Mouse (Mus musculus) limb, embryonic 10.5 days (tissue): ENCODE data around the gene Tmem38a. TPM values are rescaled to one million over a fixed set of nuclear protein-coding genes. Genes with fewer than 3 reads are reported as not detected.

Experiments used
- DNase-seq: peaks from one replicate; pipeline ENCODE4 v3.0.0-alpha.2; 2017; ENCODE audit warnings: low spot score
- H3K27ac ChIP-seq: fragments of 300-500 bp; sonication (generic); 2 replicates; pipeline ENCODE4 v1.5.1; 2016; ENCODE audit warnings: mild to moderate bottlenecking
- H3K27me3 ChIP-seq: fragments of 300-500 bp; sonication (generic); 2 replicates; pipeline ENCODE4 v1.6.1; 2016; ENCODE audit warnings: low read depth, mild to moderate bottlenecking; ENCODE audit not compliant: poor library complexity, severe bottlenecking
- H3K36me3 ChIP-seq: fragments of 300-500 bp; sonication (generic); 2 replicates; pipeline ENCODE4 v1.6.1; 2016; ENCODE audit warnings: mild to moderate bottlenecking, moderate library complexity
- H3K4me1 ChIP-seq: fragments of 300-500 bp; sonication (generic); 2 replicates; pipeline ENCODE4 v1.6.1; 2016
- H3K4me3 ChIP-seq: fragments of 300-500 bp; sonication (generic); 2 replicates; pipeline ENCODE4 v1.5.1; 2016; ENCODE audit warnings: mild to moderate bottlenecking, moderate library complexity
- H3K9me3 ChIP-seq: fragments of 300-500 bp; sonication (generic); replicated peaks from 2 replicates; pipeline ENCODE4 v1.6.1; 2016; ENCODE audit warnings: mild to moderate bottlenecking
- WGBS: fragments of 180-500 bp; shearing (Covaris S2); methylation state at CpG from one replicate; pipeline ENCODE4 v1.1.7; 2016; 5-methylcytosine and 5-hydroxymethylcytosine counted together
- polyA plus RNA-seq: library from polyadenylated mRNA; unstranded; fragments of >200 nt; fragmentation: Nextera tagmentation; extraction: Ambion mirVana; gene quantifications from 2 replicates; pipeline ENCODE4 v1.2.1, GENCODE M21; 2016

Tmem38a gene
- 7.3 and 9.6 TPM in 2 replicates for polyA plus RNA-seq

DNA sequence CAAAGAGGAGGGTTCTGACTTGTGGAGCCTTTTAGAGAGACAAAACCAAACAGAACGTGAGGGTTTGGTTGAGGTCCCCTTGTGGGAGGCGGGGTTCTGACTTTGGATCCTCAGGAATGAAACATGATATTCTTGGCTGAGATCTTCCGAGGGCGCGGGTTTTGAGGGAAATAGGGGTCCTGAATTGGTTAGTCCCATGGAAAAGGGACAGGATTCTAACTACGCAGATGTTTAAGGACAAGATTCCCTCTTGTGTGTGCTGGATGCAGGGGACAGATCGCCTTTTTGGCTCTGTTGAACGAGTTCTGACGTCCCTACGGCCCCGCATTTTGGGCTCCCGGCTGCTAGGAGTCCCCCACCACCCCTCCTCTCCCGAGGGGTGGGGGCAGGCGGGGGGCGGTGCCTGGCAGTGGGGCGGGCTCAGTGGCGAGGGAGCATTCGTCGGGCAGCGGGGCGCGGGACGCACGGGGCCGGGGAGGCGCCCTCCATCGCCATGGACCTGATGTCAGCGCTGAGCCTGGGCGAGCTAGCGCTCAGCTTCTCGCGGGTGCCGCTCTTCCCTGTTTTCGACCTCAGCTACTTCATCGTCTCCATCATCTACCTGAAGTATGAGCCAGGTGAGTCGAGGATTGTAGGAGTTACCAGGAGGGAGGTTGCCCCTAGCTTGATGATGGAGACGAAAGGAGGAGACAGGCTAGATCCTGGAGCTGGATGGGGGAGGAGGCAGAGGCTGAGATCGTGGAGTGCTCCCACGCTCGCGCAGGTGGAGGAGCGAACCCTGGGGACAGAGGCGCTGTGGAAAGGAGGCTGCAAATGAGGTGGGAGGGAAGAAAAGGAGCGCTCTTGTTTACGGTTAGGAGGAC, at the start of gene Tmem38a:
Tmem38a (plus strand) TSS at position 445 of the 863 bp plus-strand sequence.
- Histone ChIP-seq H3K9me3 (no peaks in the 10 kb centered on the region), H3K27ac (peak within 1 kb of the TSS; percentile 87), H3K4me3 (peak within 1 kb of the TSS; percentile 65), H3K36me3 (peaks cover 30% of the 10 kb centered on the region), H3K4me1 (peaks cover 26% of the 10 kb centered on the region), H3K27me3 (no peaks in the 10 kb centered on the region)
- WGBS, result under 1% methylated on average over 45 of the region's 45 CpGs
- DNase-seq, result peak; percentile 82

- H3K36me3 ChIP-seq, result peaks cover 31% of the 10 kb centered on the region
- 100% methylated on average over 1 of the region's 1 CpGs for WGBS
- no peaks in the 10 kb centered on the region for H3K4me1 ChIP-seq
- no peak overlapping the region for H3K4me3 ChIP-seq
- no peak overlapping the region for H3K27ac ChIP-seq
- H3K27me3 ChIP-seq, result no peaks in the 10 kb centered on the region
- no peaks in the 10 kb centered on the region for H3K9me3 ChIP-seq
- DNase-seq, result no peak
Observed at GRCm38 (mm10) chr8:72532103-72532502, 39.8 kb upstream of the Tmem38a start.

- Histone ChIP-seq H3K27ac (no peak overlapping the region), H3K9me3 (no peaks in the 10 kb centered on the region), H3K4me3 (no peak overlapping the region), H3K4me1 (no peaks in the 10 kb centered on the region), H3K36me3 (peaks cover 15% of the 10 kb centered on the region), H3K27me3 (no peaks in the 10 kb centered on the region)
- 95% methylated on average over 3 of the region's 3 CpGs for WGBS
- DNase-seq, result no peak
Observed at GRCm38 (mm10) chr8:72534888-72535287, 37.0 kb upstream of the Tmem38a start.

GRCm38 (mm10) chr8:72539234-72539633, 32.6 kb upstream of the Tmem38a start:
- no peak for DNase-seq
- Histone ChIP-seq H3K4me1 (no peaks in the 10 kb centered on the region), H3K9me3 (no peaks in the 10 kb centered on the region), H3K27me3 (no peaks in the 10 kb centered on the region), H3K27ac (no peak overlapping the region), H3K36me3 (peaks cover 28% of the 10 kb centered on the region), H3K4me3 (no peak overlapping the region)

GRCm38 (mm10) chr8:72547122-72547801, 24.6 kb upstream of the Tmem38a start:
- WGBS, result 3% methylated on average over 27 of the region's 27 CpGs
- H3K9me3 ChIP-seq, result no peaks in the 10 kb centered on the region
- DNase-seq, result peak; percentile 60

GRCm38 (mm10) chr8:72547802-72548643, 23.8 kb upstream of the Tmem38a start, which contains the start of gene Med26:
Gene Med26, minus strand, starts transcription at chr8:72548270.
- no peaks in the 10 kb centered on the region for H3K9me3 ChIP-seq
- H3K4me1 ChIP-seq, result peaks cover 20% of the 10 kb centered on the region
- peaks cover 39% of the 10 kb centered on the region for H3K36me3 ChIP-seq
- H3K27me3 ChIP-seq, result no peaks in the 10 kb centered on the region
- peak; percentile 98 for DNase-seq
- peak within 1 kb of the TSS; percentile 95 for H3K27ac ChIP-seq
- peak within 1 kb of the TSS; percentile 99 for H3K4me3 ChIP-seq
- WGBS, result under 1% methylated on average over 74 of the region's 92 CpGs

More at GRCm38 (mm10) chr8:72547122-72547801, 24.6 kb upstream of the Tmem38a start:
- Histone ChIP-seq H3K4me3 (peak overlapping the region; percentile 99), H3K4me1 (peaks cover 20% of the 10 kb centered on the region), H3K27me3 (no peaks in the 10 kb centered on the region), H3K27ac (peak overlapping the region; percentile 95), H3K36me3 (peaks cover 38% of the 10 kb centered on the region)

GRCm38 (mm10) chr8:72548644-72549313, 23.1 kb upstream of the Tmem38a start:
- Histone ChIP-seq H3K4me1 (peaks cover 20% of the 10 kb centered on the region), H3K9me3 (no peaks in the 10 kb centered on the region), H3K27me3 (no peaks in the 10 kb centered on the region), H3K36me3 (peaks cover 37% of the 10 kb centered on the region), H3K27ac (peak overlapping the region; percentile 95), H3K4me3 (peak overlapping the region; percentile 99)
- DNase-seq, result no peak
- WGBS, result under 1% methylated on average over 44 of the region's 45 CpGs

DNA sequence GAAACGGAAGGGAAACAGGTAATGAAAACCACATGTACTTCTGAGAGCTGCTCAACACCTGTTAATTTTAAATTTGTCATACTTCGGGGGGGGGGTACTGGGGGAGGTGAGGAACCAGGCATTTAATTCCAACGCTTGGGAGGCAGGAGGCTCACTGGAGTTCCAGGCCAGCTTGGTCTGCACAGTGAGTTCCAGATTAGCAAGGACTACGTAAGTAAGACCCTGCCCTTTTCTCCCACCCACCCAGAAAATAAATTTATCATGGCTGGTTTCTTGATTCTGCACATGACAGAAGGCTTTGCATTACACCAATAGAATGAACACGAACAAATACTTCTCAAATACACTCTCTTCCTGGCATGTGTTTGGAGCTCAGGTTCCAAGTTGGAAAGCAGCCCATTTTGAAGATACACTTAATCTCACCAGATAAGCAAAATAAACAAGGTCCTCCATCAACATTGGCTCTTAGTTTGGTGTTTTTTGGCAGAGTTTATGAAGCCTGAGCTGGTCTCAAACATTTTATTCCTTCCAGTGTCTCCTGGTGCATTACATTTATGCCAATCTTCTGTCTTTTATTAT, 22.5 kb upstream of the Tmem38a start:
- H3K4me3 ChIP-seq, result peak overlapping the region; percentile 99
- DNase-seq, result peak; percentile 40
- peaks cover 35% of the 10 kb centered on the region for H3K36me3 ChIP-seq
- H3K4me1 ChIP-seq, result peaks cover 20% of the 10 kb centered on the region
- H3K9me3 ChIP-seq, result no peaks in the 10 kb centered on the region
- H3K27ac ChIP-seq, result peak overlapping the region; percentile 95; the same call in 1 of the 2 replicates
- 23% methylated on average over 5 of the region's 5 CpGs for WGBS
- H3K27me3 ChIP-seq, result no peaks in the 10 kb centered on the region

GRCm38 (mm10) chr8:72555770-72556169, 16.1 kb upstream of the Tmem38a start:
- Histone ChIP-seq H3K9me3 (no peaks in the 10 kb centered on the region), H3K36me3 (peaks cover 46% of the 10 kb centered on the region), H3K4me1 (no peaks in the 10 kb centered on the region), H3K27me3 (no peaks in the 10 kb centered on the region), H3K27ac (no peak overlapping the region), H3K4me3 (no peak overlapping the region)
- 51% methylated on average over 4 of the region's 4 CpGs for WGBS
- DNase-seq, result no peak

- WGBS, result 94% methylated on average over 1 of the region's 1 CpGs
- Histone ChIP-seq H3K4me1 (no peaks in the 10 kb centered on the region), H3K27ac (no peak overlapping the region), H3K36me3 (peaks cover 66% of the 10 kb centered on the region), H3K9me3 (no peaks in the 10 kb centered on the region), H3K27me3 (no peaks in the 10 kb centered on the region), H3K4me3 (no peak overlapping the region)
- no peak for DNase-seq
Observed at GRCm38 (mm10) chr8:72561111-72561689, 10.7 kb upstream of the Tmem38a start.

DNA sequence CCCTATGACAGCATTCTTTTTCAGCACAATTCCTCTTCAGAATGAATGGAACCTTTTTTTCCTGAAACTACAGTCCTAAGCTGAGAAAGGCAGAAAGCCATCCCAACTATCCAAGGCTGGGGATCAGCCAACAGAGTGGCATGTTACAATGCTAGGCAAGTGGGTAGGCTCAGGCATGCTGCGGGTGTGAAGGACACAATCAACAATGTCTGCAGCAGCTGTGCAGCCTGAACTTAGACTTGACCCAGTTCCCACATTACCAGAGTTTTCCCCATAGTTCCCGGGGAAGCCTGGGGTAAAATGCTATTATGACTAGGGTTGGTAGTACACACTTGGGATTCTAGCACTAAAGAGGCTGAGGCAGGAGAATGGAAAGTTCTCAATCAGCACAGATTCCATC, 5.9 kb upstream of the Tmem38a start:
- Histone ChIP-seq H3K27me3 (no peaks in the 10 kb centered on the region), H3K9me3 (no peaks in the 10 kb centered on the region), H3K36me3 (peaks cover 75% of the 10 kb centered on the region), H3K27ac (no peak overlapping the region), H3K4me1 (peaks cover 13% of the 10 kb centered on the region), H3K4me3 (no peak overlapping the region)
- no peak for DNase-seq
- 97% methylated on average over 2 of the region's 2 CpGs for WGBS
